Mouse (Mus musculus) brain, embryonic 18.5 days (tissue): ENCODE measurements around the gene Btbd9.
A peak's percentile ranks its signal among the peaks of the same experiment; 100 is the strongest.

ENCODE experiments used
- DNase-seq: peaks from one replicate; pipeline ENCODE4 v3.0.0-alpha.2; 2012; ENCODE audit warnings: low read depth, low spot score

The Btbd9 gene

GRCm38 (mm10) chr17:30280323-30281118 lies 295.8 kb downstream of the Btbd9 start:
- DNase-seq = no peak

DNA sequence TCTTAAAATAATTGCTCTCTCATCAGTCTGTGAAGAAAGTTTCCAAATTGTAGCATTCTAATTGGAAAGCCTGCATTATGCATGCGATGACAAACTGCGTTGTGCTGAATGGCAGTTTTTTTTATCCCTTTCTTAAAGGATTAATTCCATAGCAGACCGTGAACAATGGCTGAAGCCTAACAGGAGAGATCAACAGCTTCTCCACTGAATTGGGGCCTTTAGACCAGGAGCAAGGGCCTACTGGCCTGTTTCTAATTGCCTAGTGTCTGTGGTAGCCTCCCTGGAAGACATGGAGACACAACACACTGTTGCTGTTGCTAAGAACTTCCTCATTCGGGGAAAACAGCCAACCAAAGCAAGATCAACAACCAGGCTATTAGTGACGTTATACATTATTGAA lies 296.6 kb downstream of the Btbd9 start:
- DNase-seq = no peak

GRCm38 (mm10) chr17:30278596-30279378 lies 297.5 kb downstream of the Btbd9 start:
- no peak for DNase-seq

- DNase-seq = no peak
Measured at GRCm38 (mm10) chr17:30276477-30276876, 299.8 kb downstream of the Btbd9 start.

DNA sequence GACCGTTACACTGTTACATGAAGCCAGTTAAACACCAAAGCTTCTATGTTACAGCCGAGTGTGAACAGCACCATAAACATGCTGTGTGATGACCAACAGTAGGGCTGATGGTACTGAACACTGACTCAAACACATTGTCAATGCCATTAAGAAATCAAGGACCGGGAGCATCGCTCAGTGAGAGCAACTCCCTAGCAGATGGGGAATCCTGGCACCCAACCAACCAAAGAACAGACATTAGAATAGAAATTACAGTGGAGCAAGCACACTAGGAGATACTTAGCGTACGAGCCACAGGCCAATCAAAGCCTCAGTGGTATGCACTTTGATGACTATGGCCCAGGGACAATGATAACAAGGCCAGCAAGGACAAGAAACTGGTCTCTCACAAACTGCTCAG lies 303.5 kb downstream of the Btbd9 start:
- DNase-seq = peak; percentile 22

- no peak for DNase-seq
Measured at GRCm38 (mm10) chr17:30269136-30270063, 306.9 kb downstream of the Btbd9 start.

DNA sequence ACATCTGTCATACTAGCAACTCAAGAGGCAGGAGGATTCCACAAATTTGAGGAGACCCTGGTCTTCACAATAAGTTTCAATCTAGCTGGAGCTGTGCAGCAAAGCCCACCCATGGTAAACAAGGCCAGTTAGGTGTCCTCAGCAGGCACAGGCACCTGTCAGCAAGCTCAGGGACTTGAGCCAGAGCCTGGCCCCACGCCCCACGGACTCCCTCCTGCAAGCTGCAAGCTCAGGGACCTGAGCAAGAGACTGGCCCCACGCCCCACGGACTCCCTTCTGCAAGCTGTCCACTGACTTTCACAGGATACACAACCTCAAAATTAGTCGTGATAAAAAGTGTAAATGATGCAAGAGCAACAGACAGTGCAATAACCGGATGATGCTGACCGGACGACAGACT lies 307.8 kb downstream of the Btbd9 start:
- no peak for DNase-seq

- DNase-seq = no peak
Measured at GRCm38 (mm10) chr17:30267432-30267973, 308.8 kb downstream of the Btbd9 start.

DNA sequence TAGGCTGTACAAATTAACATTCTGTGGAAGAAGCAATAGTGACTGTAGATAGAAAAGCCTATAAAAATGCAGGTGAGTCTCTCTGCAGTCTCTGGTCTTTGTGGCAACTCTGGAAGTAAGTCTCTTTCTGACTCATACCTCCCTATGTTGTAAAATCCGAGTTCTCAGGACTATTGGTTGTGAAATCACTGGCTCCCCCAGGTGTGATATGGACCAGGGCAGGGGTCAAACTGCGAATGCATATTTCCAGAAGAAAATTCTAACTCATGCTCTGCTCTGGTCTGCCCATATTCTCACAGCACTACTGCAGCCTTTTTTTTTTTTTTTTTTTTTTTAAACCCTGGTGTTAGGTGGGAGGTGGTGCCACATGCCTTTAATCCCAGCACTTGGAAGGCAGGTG lies 312.8 kb downstream of the Btbd9 start:
- no peak for DNase-seq

DNA sequence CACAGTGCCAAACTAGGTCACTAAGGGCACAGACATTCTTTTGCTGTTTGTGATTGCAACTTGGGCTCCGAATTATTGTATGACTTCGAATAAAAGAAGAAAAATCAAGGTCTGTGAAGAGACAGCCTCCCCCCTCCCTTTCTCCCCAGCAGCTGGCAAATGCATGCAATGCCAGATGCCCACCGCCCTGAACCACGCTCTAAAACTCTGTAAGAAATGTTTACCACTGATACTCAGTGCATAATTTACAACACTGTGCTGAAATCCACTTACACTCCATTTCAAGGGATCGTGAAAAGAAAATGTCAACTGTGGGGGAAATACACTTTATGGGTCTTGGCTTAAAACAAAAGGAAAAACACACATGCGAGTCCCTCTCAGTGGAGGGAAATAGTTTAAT lies 313.3 kb downstream of the Btbd9 start:
- no peak for DNase-seq

DNA sequence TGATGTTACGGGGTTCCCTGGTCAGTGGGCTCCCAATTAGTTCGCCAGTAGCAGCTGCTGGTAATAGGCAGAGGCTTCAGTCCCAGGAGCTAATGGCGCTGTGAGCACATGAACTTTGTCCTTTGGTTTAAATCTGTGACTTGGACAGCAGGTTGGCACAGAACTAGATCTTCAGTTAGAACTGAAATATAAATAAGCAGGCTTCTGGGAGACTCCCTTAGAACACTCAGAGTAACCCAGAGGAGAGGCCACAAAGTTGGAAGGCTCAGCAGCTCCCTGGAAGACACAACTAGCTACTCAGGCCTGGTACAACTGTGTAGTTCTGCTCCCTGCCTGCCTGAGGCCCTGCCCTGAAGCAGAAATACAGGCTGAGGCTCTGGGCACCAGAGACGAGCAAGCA lies 313.8 kb downstream of the Btbd9 start:
- no peak for DNase-seq

GRCm38 (mm10) chr17:30261983-30262340 lies 314.3 kb downstream of the Btbd9 start:
- DNase-seq = no peak

- DNase-seq = no peak
Measured at GRCm38 (mm10) chr17:30261307-30261982, 314.8 kb downstream of the Btbd9 start.

DNA sequence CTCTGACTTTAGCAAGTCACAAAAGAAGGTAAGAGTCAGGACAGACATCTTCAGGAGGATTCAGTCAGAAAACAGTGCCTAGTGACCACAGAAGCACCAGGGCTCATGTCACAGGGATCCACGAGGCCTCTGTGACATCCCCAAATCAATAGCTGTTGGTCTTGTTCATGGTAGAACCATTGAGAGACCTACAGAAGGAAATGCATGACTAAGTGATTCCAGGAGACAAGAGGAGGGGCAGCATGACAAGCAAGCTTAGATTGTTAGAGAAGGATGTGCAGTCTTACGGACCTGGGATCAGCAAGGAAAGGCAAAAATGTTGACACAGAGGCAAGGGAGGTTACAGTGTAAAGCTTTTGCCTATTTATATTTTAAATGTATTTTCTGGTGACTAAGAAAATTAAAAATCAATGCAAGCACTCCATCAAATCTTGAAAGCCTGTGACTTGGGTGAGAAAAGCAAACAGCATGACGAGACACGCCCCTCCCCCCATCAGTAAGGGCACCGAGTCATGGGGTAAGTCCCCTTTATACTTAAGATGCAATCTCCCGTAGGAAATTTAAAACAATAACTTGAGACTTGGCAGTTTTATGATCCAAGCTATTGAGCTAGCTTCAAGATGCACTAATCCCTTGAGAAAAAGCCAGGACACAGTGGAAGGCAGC lies 315.5 kb downstream of the Btbd9 start:
- DNase-seq = no peak

GRCm38 (mm10) chr17:30259938-30260337 lies 316.4 kb downstream of the Btbd9 start:
- no peak for DNase-seq

DNA sequence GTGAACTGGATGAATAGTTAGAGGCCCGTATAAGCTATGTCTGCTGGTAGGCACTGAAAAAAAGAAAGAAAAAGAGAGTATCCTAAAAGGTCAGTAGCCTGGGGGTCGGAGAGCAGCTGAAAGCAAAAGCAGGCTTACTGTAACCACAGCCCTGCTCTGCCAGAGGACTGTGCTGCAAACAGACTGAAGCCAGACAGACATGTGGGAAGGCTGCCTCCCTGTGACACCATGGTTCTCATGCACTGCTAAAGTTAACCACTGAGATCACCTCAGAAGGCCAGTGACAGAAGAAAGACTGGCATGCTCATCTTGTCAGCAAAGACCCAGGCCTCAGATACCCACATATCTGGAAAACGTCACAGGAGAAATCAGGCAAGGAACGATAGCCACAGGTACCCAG lies 317.8 kb downstream of the Btbd9 start:
- DNase-seq = no peak

GRCm38 (mm10) chr17:30255928-30256560 lies 320.2 kb downstream of the Btbd9 start:
- no peak for DNase-seq

GRCm38 (mm10) chr17:30253924-30254323 lies 322.4 kb downstream of the Btbd9 start:
- DNase-seq = no peak

DNA sequence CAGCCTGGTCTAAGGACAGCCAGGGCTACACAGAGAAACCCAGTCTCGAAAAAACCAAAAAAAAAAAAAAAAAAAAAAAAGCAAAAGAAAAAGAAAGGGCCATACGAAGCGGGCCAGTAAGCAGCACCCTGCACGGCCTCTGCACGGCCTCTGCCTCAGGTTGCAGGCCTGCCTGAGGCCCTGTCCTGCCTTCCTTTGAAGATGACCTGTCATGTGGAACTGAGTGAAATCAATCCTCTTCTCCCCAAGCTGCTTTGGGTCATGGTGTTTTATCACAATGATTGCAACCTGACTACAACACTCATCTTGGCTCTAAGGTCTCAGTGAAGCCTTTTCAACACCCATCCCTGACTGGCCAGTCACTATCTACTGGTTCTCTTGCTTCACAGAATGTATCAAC lies 323.3 kb downstream of the Btbd9 start:
- DNase-seq = no peak

DNA sequence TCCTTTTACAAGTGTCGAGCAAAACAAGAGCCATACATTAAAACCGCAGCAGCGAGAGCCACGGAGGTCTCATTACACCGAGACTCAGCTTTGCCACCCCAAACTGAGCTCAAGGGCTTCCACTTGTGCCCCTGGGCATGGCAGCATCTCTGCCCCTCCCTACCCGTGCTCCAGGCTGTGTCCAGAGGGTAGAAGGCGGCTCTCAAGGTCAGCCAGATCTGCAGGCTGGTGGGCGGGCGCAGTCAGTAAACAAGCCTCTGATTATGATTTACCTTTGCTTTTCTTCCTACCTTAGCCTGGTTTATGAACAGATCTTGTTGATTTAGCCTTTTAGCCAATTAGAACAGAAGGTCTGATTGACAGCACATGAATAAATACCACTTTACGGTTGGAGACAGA lies 331.0 kb downstream of the Btbd9 start:
- no peak for DNase-seq
